Mouse (Mus musculus) cerebellum, postnatal 36 days (tissue): Measurements from ENCODE around the gene Pttg1.

ENCODE experiments used
- DNase-seq, 2 experiments: peaks; one replicate each; pipeline ENCODE4 v3.0.0; 2021 to 2022; ENCODE audit warnings: mixed read lengths in 2 of 2

The Pttg1 gene

DNA sequence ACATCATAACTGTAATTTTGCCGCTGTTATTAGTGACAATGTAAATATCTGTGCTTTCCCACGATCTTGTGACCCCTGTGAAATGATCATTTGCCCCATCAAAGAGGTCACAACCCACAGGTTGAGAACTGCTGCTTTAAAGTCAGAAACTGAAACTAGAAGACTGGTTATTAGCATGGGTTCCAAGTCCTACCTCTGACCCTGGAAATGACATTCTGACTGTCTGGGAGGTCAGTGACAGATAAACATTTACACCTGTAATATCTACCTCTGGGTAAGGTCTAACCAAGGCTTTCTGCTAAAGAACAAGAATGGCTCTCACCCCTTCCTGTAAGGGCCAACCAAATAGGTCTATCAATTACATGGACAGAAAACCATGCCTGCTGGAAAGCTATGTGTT is 17.2 kb downstream of the Pttg1 start:
- no peak for DNase-seq

DNA sequence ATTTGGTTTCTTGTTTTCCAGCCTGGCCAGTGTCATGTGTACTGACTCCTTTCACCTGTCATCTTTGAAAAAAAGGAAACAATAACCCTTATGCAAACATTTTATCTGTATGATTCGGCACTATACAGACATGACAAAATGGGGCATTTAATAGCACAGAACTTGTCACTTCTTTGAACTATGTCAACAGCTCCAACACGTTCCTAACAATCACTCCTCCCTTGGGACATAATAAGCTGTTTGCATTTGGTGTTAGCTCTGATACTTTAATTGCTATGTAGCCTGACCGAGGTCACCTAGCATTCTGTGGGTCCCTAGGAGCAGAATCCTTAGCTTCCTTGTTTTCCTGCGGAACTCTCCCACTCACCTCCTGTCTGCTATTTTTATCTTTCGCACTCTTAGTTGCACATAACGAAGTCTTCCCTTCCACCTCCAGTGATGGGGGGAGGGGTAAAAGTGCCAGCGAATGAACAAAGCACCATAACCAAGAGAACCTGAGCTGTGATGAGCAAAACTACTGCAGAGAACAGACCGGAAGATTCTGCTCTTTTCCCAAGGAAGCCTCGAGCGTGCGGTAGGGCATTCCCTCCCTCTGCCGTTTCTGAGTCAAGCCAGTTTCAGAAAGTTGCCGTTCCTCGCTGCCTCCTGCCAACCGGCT is 21.8 kb downstream of the Pttg1 start:
- no peak for DNase-seq

DNA sequence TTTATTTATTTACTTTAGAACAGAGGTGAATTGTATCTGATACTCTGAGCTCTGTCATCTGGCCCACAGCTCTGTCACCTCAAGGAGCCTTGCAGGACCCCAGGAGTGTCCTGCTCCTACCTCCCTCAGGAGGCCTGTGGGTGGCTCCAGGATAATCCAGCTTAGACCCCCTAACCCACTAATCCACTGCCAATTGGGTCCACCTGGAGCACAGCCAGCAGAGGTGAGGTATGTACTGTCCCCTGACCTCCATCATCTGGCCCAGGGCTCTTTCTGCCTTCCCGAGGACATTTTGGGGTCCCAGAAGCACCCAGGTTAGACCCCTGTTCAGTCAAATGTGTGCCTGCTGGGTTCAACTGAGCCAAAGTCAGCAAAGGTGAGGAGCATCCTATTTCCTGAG is 25.9 kb downstream of the Pttg1 start:
- DNase-seq: no peak

DNA sequence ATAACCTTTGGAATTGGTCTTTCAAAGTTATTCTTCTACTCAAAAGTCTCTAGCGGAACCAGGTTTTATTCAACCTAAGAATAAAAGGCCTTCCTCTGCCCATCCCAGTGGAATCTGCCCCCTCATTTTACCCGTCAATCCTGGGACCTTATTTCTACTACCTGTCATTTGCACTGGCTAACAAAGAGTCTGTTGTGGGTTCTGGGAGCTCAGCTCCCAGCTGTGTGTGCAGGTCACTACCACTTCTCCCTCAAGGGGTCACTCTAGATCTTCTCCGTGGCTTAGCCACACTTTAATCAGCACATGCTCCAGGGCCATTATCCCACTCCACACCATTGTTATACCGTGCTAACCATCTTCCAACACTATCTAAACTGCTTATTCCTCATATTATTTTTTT is 26.8 kb downstream of the Pttg1 start:
- no peak for DNase-seq

DNA sequence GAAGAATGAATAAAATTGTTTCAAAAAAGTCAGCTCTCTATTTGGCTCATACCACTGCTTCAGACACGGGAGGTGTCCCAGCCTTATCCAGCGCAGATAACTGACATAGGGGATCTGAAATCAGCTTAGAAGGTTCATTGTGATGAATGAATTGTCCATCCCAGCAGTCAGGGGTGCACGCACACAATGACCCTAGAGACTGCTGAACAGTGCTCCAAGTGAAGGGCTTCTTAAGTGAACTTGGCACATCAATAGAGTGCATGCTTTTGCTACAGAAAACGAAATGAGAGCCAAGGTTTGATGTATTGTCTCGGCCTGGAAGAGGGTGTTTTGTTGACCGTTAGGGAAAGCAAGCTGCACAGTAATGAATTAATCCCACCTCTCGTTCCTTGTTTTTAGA is 29.4 kb downstream of the Pttg1 start:
- DNase-seq: no peak

DNA sequence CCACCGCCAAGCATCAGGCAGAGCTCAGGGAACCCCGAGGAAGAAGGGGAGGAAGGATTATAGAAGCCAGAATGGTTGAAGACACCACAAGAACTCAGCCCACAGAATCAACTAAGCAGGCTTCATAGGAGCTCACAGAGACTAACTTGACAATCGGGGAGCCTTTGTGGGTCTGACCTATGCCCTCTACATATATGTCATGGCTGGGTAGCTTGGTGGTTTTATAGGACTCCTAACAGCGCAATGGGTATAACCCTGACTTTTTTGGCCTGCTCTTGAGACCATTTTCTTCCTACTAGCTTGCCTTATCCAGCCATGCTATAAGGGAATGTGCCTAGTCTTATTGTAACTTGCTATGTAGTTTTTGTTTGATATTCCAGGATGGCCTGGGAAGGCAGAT is 29.8 kb downstream of the Pttg1 start:
- no peak for DNase-seq

DNA sequence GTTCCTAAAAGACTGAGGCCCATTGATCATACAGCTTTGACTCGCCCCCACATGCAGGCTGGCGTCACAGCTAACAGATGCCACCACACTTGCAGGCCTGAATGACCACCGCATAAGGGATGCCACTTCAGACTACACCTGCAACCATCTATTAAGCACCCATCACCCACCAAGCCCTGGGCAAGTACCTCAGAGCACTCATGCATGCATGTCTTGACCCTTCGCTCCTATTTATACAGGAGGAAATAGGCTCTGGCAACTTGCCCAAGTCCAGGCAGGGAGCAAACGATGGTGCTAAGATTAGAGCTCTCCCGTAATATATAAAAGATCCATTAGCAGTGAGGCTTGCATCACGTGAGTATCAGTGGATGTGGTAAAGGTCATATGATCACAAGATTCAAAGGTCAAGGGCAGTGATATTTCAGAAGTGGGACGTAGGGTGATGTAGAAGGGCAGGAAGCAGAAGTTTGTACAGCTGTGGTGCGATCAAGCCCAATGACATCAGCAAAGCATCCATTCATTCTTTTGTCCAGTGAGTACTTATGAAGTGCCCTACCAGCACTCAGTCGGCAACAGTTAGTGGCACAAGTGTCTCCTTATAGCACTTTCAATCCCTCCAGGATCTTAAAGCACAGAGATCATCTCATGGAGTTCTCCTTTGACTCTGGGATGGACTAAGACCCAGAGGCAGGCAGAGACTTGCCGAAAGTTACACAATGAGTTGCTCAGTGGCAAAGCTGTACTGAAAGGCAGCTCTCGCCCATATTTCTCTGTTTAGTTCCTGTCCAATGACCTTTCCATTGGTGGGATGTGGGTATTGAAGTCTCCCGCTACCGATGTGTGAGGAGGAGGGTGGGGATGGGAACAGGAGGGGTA is 30.7 kb downstream of the Pttg1 start:
- no peak for DNase-seq

DNA sequence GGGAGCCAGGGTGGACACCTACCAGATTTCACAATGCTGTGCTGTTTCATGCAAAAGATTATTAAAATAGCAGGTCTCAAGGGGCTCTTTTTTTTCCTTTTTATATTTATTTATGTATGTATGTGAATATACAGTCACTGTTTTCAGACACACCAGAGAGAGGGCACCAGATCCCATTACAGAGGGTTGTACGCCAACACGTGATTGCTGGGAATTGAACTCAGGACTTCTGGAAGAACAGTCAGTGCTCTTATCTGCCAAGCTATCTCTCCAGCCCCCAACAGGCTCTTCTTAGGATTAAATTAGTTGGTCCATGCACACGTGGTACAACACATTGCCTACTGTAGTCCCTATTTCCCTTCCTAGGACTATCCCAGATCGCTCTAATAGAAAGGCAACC is 32.7 kb downstream of the Pttg1 start:
- DNase-seq: no peak

DNA sequence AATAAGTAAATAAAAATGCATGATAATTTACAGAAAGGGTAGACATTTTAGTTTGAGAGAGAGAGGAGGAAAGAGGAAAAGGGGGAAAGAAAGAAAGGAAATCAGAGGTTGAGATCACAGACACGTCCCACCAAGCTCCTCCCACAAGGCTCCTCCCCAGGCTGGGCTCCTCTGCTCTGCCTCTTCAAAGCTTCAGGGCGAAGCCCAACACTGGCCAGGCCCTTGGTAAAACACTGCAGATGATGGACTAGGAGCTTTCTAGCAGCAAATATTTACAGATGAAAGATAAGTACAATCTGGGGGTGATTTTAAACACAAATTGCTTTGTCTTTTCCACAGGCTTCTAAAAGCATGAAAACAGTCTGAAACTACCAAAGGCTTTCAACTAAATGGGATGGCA is 33.3 kb downstream of the Pttg1 start:
- DNase-seq: no peak

DNA sequence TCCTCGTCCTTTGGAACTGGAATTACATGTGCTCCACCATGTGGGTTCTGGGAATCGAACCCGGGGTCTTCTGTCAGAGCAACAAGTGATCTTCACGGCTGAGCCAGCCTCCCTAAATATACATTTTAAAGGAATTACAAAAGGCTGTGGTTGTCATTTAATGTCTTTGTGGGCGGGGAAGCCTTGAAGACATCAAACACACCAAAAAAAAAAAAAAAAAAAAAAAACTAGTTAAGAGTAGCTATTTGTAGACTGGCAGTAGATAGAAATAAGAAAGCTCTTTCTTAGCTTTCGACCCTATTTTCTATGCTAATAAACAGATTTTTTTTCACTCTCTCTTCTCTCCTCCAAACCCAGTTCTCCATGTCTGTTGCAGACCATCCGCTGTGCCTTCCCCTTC is 36.9 kb downstream of the Pttg1 start:
- DNase-seq: no peak

DNA sequence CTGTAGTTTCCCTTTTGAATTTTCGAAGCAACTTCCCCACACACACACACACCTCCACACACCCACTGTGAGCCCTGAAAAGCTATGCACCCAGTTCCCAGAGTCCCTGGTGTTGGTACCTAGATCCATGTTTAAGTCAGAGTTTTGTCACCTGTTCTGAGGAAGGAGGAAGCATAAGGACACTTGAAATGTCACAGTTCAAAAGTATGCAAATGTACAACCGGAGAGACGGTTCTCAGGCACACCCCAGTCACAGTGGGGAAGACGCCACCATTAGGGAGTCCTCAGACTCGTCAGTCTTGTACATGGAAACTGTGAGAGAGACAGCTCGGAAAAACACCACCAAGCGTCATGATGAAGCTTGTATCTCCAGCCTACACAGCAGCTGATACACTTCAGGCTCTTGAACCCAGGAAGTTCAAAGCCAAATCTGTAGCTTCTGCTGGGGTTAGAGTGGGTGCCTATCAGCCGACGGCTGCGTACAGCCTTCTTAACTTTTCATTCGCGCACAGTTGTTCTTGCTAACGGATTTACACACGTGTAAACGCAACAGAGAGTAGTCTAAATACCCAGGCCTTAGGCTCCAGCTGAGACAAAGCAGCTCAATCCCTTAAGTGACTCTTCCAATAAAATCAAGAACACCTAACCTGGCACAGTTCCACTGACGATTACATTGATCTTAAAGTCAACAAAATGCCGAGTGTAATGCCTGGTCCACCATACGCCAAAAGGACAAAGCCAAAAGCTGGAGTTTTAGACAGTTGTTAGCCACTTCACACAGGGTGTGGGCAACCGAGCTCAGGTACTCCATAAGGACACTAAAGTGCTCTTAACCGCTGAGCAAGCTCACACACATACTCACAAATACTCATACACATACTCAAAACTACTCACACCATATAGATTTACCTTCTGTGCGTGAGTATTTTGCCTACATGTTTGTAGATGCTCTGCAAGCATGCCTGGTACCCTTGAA is 37.6 kb downstream of the Pttg1 start:
- no peak for DNase-seq

DNA sequence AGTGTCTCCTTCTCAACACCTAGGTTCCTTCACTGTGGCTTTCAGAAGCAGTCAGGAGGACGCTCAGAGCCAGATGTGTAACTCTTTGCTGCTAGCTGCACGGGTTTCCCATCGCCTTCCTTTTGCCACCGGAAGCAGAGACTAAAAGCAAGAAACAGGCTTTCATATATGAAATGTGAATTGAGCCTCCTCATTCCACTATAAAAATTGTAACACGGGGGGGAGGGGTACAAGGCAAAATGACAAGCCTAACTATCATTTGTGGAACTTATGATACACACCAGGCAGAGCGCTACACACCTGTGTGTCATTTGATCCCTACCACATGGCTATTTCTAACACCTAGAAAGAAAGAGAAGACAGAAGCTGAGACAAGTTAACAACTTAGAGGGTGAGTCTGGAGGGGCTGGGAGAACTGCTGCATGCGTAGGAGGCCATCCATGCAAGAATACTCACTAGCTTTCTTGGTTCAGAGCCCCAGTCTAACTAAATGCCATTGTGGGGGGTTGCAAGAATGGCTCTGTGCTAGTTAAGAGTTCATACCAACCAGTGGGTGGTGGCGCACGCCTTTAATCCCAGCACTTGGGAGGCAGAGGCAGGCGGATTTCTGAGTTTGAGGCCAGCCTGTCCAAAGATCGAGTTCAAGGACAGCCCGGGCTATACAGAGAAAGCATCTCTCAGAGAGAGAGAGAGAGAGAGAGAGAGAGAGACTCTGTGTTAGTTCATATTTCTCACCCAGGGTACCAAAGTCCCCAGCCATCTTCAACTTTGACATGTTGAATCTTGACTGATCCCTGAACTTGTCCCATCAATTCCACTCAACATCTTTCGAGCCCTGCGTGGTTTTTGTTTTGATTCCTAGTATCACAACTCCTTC is 38.8 kb downstream of the Pttg1 start:
- DNase-seq: no peak

DNA sequence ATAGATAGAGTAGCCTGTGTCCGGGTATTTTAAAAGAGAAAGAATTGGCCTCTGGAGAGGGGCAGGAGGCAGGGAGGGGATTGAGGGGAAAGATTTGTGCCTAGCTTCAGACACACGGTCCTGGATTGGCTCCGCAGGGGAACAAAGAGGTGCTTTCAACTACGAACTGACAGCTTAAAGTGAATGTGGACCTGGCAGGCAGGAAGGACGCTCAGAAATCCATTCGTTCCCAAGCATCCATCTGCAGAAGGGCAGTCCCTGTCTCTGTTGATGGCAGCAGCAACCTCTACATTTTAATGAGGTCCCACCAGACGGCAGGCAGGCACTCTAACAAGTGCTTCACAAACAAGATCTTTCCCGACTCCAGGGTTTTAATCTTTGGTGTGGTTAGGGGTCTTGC is 40.3 kb downstream of the Pttg1 start:
- peak in 1 of 2 experiments; percentile 13 for DNase-seq

DNA sequence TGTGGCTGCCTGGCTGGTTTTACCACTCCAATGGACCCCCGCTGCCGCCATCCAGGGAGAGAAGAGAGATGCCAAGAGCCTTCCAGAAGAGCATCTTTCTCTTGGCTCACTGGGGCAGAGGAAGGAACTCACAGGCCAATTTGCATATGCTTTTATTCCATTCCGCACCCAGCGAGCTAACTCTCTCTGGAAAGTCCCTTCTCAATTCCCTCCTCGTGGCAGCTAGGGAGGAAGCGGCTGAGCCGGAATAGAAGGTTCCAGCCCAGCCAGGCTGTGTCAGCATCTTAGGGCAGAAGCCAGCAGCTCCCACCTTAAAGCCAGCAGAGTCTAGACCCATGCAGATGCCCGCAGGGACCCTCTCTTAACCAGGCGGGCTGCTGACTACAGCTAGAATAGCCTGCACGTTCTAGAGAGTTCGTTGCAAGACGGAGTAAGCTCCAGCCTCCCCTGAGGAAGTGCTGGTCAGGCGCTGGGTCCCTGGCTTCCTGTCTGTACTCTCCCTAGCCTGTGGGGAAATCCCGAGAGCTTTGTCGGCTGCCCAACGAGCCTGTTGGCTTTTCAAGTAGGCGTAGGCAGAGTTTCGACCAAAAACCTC is 40.9 kb downstream of the Pttg1 start:
- DNase-seq: peak; percentile 19 to 42

DNA sequence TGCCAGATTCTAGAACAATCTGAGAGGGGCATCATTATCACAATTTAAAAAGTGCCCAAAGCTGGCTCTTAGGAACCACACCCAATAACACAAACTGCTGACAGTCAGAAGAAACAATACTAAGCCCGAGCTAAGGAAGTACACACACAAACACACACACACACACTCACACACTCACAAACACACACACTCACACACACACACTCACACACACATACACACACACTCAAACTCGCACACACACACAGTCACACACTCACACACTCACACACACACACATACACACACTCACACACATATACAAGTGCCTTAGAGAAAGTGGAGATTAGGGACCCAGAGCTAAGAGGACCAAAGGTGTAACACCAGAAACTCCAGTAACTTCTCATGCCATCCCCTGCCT is 42.5 kb downstream of the Pttg1 start:
- no peak for DNase-seq

DNA sequence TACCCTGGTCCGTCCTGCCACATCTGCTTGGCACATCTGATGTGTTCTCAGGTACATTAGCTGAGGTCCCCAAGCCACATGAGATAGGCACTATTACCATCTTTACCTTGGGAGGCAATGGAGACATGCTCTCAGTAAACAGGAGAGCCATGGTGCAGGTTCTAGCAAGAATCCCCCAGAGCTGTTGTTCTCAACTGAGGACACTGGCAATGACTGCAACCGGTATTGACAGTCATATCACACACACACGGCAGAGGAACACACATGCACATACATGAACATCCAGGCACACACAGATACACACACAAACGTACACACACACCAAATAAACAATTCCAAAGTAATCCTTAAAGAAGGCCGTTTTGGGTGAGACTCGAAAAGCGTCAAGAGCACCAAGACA is 45.1 kb downstream of the Pttg1 start:
- DNase-seq: no peak

DNA sequence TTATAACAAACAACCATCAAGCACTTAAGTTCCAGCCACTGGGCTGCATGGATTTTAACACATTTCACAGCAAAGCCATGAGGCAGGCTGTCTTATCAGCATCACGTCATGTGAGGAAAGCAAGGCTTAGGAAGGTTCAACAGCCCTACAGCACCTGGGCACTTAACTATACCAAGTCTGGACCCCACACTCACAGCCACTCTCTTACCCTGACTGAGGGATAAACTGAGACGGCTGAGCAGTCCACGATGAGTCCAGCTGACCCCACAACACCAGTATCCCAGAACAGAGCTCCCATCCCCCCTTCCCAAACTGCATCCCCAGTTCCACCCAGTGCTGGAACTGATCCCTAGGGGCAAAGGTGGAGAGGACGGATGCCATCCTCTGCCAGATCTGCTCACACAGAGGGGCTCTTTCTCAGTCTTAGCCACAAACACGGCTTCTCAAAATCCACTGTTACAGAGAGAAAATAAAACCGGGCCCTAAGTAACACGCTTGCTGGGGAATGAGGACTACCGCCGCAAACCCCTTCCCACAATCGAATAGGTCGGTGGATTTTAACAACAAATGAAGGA is 46.1 kb downstream of the Pttg1 start:
- DNase-seq: no peak

DNA sequence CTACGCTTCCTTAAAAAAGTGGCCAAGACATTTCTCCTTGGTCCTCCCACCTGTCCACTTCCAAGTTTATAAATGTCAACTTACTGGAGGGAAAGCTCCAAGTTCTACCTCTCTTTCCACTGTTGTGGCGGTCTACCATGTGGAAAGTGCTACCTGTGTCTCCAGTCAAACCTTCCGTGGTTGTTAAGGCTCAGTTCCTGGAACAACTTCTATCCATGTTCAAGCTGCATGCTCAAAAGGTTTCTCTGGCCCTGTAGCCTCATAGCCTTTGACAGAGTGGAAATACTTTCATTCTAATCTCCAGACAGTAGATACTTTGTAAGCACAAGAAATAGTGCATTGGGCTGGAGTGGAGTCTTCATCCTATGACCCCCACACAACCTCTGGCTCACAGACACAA is 46.6 kb downstream of the Pttg1 start:
- DNase-seq: no peak

DNA sequence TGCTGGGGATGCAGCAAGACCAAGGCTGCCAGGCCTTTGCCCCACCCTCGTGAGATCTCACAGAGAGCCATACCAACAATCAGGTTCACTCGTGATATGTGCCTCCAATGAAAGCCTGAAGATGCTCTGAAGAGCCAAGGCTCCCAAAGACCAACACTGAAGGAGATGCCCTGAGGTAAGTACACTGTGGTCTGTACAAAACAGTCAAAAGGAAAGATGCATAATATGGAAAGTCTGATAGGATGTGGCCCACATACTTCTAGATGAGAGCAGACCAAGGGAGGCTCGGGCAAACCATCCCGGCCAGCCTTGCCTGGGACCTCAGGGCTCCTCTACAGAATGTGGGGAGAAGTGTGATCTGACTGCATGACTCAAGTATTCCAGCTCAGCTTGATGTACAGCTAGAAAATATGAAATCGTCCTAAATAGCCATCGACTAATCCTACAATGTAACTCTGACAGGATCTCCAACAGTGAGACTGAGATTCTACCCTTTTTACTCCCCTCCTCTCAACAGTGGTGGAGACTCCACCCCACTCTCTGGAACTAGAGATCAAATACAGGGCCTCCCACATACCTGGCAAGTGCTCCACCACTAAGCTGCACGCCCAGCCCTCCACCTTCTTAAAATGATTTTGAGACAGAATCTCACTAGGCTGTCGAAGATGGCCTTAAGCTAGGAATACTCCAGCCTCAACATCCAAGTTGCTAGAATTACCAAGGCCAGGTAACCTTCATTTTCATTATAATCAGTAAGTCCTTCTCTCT is 48.8 kb downstream of the Pttg1 start:
- DNase-seq: no peak

DNA sequence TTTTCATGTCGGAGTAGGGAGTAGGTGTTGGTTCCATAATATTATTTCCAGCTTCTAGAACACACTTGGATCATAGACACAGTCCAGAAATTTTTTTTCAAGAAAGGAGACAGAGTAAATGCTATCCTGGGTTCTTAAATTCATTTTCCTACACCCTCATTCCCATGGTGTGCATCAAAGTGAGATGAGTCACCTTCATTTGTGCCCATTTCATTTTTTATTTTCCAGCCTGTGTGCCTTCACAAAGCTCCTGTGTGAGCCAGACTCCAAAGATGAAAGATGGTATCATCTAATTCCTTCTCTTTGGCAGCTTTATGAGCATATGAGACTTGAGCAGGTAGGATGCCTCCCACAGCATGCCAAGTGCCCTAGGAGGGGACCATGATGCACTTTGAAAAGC is 49.5 kb downstream of the Pttg1 start:
- no peak for DNase-seq

DNA sequence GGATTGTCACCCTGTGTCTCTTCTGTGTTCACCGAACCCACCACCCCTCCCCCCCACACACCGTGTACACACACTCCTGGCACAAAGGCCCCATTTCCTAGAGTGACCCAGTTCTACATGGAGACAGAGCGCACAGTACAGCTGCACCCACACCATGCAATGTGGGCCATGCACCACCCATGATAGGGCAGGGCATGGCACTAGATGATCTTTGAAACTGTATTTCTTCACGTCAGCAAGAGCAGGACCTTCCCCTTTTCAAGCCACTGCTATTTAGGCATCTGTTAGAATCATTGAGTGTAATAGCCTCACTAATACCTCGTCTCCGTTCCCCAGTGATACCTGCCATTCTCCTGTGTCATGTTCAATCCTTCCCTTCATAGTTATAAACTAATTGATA is 51.1 kb downstream of the Pttg1 start:
- no peak for DNase-seq
